Mouse (Mus musculus) brain, adult 2 months (tissue): ENCODE results near the gene Tmem86a.

Experiments used
- DNase-seq: peaks from one replicate; pipeline ENCODE4 v3.0.0; 2011; ENCODE audit warnings: low read depth, low spot score

The Tmem86a gene

DNA sequence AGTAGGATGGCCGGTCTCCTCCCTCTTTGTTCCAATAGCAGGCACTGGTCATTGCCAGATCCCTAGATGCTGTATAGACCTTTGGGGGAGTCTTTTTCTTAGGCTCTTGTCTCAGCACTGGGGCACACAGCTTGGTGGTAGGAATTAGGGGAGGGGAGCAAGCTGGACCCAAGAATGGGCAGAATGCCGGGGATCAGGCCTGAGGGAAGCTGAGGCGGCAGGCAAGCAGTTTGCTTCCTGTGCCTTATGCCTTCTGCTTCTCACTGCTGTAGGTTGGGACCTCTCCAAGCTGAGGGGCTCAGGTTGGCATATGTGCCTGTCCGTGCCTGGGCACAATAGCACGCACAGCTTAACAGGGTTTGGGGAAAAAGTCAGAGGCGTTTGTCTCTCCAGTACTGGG, 25.8 kb downstream of the Tmem86a start:
- DNase-seq, result no peak

DNA sequence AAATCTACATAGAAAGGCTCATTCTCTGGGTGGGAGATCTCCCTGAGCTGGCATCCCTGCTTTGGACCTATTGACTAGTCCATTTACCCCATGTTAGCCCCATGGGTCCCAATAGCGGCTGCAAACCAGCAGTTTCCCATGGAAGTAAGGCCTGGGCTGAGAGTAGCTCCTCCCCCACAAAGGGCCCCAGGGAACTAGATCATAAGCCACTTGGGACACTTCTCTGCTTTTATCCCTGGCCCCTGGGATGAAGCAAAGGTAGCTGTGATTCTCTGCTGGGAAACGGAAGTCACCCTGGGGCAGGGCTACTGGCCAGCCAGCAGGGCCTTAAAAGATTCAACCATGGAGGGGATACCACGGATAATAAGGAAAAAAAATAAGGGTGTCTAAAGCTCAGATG, 26.3 kb downstream of the Tmem86a start:
- no peak for DNase-seq

DNA sequence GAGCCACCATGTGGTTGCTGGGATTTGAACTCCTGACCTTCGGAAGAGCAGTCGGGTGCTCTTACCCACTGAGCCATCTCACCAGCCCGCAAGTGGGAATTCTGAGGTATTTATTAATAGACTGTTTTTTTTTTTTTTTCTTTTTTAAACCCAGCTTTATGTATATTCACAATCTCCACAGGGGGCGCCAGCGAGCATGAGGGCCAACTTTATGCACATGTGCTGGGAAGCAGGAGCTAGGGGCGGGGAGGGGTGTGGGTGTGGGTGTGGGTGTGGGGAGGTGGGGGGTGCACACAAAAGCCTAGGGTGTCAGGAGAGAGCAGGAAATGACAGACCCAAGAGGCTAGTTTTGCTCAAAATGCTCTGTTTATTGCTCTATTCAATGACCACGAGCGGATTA, 27.1 kb downstream of the Tmem86a start:
- DNase-seq, result peak; percentile 57

DNA sequence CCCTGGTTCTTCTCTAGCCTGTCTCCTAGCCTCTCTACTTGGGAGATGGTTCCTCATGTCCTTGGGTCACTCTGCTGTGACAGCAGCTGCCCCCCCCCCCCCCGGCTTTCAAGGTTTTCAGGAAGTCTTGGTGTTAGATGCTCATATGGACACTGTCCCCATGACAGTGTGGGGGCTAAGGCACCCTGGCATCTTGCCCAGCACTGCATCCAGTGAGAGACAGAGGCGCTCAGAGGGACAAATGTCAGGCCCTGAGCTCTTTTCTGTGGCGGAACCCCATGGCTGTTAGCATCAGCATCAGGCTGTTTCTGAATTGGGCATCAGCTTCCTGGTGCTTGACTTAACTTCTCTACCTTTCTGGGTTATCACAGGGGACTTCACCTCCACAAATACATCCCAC, 30.5 kb downstream of the Tmem86a start:
- DNase-seq, result no peak

DNA sequence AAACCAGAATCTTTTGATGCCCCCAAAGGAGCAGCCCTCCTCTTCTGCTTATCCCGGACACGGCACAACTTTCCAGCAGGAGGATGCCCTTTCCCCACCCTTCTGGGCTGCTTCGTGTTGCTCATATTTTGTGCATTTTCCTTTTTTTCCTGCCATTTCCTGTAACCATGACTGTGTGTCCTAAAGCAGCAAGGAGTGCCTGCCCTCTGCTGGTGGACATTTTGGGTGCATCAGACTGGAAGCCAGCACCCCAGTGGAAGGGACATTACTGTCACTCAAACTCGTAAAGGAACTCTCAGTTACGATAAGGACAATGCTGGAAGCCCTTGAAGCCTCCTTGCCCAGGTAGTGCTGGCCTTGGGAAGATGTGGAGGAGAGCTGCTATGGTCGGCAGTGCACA, 30.9 kb downstream of the Tmem86a start:
- DNase-seq, result peak; percentile 78

DNA sequence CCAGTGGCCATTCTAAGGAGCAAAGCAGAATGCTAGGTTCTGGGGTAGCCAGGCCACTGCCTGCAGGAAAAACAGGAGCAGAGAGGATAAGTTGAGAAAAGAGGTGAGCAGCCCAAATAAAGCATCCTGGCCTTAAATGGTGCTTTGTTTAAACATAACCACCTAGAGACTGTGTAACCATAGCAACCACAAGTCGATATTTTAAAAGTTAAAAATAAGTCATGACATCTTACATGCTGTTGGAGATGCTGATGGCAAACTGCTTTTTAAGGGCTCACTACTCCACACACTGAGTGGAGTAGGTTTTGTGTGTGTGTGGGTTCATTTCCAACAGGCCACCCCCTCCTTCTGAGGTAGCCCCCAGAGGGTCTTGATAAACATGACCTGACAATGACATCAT, 34.7 kb downstream of the Tmem86a start:
- DNase-seq, result peak; percentile 57

DNA sequence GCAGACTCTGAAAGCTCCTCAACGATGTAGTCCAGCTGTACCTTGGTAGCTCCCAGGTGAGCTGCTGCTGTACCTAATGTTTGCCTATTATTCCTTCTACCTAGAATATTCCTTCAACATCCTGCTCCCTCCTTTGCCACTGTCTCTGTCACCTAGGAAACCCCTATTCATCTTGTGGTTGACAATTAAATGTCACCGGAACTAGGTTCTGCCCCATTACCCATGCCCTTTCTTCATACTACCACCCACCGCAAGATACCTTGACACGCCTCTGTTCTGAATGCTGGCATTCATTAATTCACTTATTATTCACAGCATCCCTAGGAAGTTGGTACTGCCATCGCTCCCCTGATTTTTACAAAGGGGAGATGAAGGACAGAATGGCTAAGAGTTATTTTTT, 43.5 kb downstream of the Tmem86a start:
- DNase-seq, result no peak

DNA sequence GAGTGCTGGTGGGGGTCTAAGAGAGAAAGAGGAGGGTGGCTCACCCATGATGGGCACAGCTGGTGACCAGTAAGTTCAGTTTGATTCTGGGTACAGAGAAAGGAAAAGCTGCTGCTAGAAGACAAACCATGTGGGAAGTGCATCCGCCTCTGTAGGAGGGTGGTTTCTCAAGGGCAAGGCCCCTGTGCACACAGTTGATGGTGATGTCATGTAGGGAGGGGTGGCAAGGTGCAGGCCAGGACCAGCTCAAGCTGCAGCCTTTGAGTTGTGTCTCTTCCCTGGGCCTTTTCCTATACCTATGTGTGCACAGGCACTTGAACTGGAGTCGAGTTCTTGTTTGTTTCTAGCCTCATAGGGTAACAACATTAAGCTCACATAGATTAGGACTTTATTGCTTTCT, 44.6 kb downstream of the Tmem86a start:
- DNase-seq, result no peak

DNA sequence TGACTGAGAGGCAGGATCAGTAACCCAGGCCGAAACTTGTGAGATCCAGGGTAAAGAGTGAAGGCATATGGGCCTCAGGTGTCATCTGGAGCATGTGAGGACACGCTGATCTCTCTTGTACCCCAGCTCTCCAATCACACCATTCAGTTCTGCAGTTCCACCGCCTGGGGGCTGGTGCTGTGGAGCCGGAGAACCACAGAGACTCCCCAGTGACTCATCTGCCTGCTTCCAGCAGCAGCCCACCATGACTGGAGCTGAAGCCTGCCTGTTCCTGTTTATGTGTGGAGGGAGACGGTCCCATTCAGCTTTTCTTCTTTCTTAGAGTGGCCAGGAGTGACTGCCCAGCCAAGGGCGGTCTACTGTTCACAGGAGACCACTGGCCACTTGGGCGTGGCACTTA, 47.6 kb downstream of the Tmem86a start:
- DNase-seq, result peak; percentile 84

DNA sequence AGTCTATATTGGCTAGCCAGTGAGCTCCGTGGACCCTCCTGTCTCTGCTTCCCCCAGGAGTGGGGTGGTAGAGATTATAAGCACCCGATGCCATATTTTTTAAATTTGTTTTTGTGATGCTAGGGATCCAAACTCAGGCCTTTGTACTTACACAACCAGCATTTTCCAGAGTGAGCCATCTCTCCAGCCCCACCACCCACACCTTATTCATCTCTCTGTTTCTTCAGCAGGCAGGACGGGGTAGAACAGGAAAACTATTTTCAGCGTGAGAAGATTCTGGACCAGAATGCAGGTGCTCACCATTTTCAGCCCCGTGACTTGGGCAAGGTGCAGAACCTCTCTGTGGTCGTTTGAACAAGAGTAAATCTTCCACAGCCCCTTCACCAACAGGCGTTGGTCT, 48.9 kb downstream of the Tmem86a start:
- peak; percentile 72 for DNase-seq

DNA sequence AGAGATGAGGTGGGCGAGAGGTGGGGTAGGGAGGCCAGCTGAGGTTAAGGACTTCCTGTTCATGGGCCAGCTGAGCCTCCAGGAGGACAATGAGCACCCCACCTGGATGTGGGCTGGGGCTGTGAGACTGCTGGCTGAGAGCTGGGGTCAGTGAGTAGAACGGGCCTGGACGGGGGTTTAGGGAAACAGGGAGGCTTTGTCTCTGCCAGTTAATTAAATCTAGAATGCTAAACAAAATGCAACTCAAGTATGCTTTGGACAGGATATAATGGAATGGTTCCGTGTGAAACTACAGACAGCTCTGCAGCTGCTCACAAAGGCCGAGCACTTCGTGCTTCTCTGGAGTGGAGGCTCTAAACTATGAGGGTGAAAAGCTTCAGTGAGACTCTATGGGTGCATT, 50.2 kb downstream of the Tmem86a start:
- no peak for DNase-seq

DNA sequence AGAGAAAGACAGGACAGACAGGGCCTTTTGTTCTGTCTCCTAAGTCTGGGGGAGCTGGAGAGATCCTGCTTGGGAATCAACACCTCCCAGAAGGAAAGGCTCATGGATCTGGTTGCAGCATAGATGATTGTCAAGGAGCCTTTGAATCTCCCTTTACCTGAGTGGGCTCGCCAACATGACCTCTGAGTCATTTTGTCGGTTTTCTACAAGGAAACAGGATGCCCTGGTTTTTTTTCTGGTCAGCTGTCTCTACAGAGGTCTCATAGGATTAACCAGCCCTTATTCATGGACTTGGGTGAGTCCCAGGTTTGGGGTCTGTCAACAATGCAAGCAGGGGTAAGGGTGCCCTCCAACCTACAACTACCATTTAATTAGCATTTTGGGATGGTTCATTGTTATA, 52.6 kb downstream of the Tmem86a start:
- DNase-seq, result no peak

DNA sequence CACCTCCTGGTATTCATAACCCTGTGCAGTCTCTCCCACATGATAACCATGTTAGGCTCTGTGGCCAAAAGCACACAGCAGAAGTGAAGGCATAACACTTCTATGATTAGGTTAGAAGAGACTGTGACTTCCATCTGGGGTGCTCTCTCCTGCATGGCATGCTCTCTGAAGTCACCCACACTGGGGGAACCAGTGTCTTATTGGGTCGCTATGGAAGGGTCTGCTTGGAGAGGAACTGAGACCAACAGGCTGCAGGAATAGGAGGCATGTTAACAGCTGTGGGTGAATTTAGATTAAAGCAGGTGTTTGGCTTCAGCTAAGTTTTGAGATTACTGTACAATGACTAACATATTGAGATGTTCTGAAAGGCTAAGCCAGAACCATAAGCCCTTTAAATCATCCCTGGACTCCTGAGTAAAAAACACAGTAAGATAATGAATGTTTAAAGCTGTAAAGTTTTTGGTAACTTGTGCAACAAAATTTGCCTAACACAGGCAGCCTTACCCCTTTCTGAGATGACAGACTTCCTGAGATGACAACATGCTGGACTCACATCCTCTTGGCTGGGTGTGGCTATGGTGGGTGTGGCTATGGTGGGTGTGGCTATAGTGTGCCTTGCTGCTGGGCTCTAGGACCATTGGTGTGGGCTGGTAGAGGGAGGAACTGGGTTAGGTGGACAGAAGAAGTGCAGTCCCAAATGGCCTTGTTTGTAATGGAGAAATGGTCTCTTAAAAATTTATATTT, 53.4 kb downstream of the Tmem86a start:
- DNase-seq, result no peak
